8 mouse cellular contexts compared by ENCODE assay signal in the genomic region with DNA sequence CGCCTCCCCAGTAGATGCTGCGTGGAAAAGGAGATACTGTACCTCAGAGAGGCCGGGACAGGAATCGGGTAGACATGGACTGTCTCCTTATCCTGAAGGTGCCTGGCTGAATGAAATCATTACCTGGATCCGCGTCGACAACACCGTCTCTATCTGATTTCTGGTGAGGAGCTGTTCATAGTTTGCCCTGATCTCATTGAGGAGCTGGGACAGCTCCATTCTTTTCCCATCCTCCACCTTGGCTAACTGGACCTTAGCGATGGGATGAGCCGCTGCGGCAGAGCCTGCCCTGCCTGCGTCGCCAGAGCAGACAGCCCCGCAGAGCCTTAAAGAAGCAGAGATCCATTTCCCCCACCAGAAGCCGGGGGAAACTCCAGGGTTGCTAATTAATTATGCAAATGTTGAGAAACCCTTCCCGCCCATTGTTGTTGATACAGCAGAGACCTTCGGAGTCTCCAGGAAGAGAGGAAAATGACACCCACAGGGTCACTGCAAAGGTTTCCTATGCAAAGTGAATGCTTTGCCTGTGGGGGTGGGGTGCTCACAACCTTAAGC. TPM values are rescaled to one million over a fixed set of nuclear protein-coding genes. Genes with fewer than 3 reads are reported as not detected.
DNase-seq lines count a peak whose midpoint lies in the region; ATAC-seq and TF ChIP-seq lines count a peak whose summit lies in the region.

A gene (minus strand): TSS at position 266 of the 555 bp plus-strand sequence.

- no peaks in the 10 kb centered on the region for H3K9me3 ChIP-seq in lung, postnatal 0 days (ENCODE audit: low read length)
- H3K9me3 ChIP-seq in embryonic facial prominence, embryonic 12.5 days, result no peaks in the 10 kb centered on the region
- no peaks in the 10 kb centered on the region for H3K9me3 ChIP-seq in heart, postnatal 0 days (replicated peaks; ENCODE audit: control insufficient read depth, low read length)
- no peaks in the 10 kb centered on the region for H3K9me3 ChIP-seq in liver, embryonic 16.5 days (replicated peaks; ENCODE audit: control insufficient read depth, low read length)

- TF ChIP-seq CTCF in lung, postnatal 0 days (IDR thresholded peaks at IDR 0.05), result no peak
- TF ChIP-seq CTCF in heart, postnatal 0 days (IDR thresholded peaks at IDR 0.05; ENCODE audit: low read depth), result no peak

- no peak within 1 kb of the TSS for H3K27ac ChIP-seq in lung, postnatal 0 days (ENCODE audit: low read length)
- H3K27ac ChIP-seq in embryonic facial prominence, embryonic 12.5 days, result no peak within 1 kb of the TSS
- peak within 1 kb of the TSS; percentile 69 for H3K27ac ChIP-seq in heart, postnatal 0 days (ENCODE audit: low read depth)
- H3K27ac ChIP-seq in liver, embryonic 16.5 days (ENCODE audit: low read length), result no peak within 1 kb of the TSS

- H3K9ac ChIP-seq in lung, postnatal 0 days (replicated peaks; ENCODE audit: low read depth), result no peak within 1 kb of the TSS
- no peak within 1 kb of the TSS for H3K9ac ChIP-seq in embryonic facial prominence, embryonic 12.5 days
- peak within 1 kb of the TSS; percentile 54 for H3K9ac ChIP-seq in heart, postnatal 0 days (replicated peaks; ENCODE audit: low read depth, low read length)
- no peak within 1 kb of the TSS for H3K9ac ChIP-seq in liver, embryonic 16.5 days (ENCODE audit: low read depth, low read length)

- peak within 1 kb of the TSS; percentile 39 for H3K4me2 ChIP-seq in lung, postnatal 0 days (replicated peaks; ENCODE audit: low read depth, low read length)
- H3K4me2 ChIP-seq in embryonic facial prominence, embryonic 12.5 days (replicated peaks), result peak within 1 kb of the TSS; percentile 46
- peak within 1 kb of the TSS; percentile 69 for H3K4me2 ChIP-seq in heart, postnatal 0 days (ENCODE audit: low read depth, low read length)
- peak within 1 kb of the TSS; percentile 25 for H3K4me2 ChIP-seq in liver, embryonic 16.5 days (ENCODE audit: low read depth, low read length)

- WGBS in lung, postnatal 0 days, result 5% methylated on average over 17 of the region's 17 CpGs
- 4% methylated on average over 17 of the region's 17 CpGs for WGBS in embryonic facial prominence, embryonic 12.5 days
- WGBS in heart, postnatal 0 days, result 2% methylated on average over 17 of the region's 17 CpGs
- 12% methylated on average over 17 of the region's 17 CpGs for WGBS in liver, embryonic 16.5 days (ENCODE audit: insufficient replicate concordance)

- TF ChIP-seq EP300 in lung, postnatal 0 days (IDR thresholded peaks at IDR 0.05), result no peak
- no peak for TF ChIP-seq EP300 in heart, postnatal 0 days (IDR thresholded peaks at IDR 0.05; ENCODE audit: low read depth)

- 0 out of 2 replicates have a peak within 1 kb of the TSS, but pooled peaks have one; percentile 14 for H3K4me3 ChIP-seq in lung, postnatal 0 days (ENCODE audit: low read depth, low read length)
- peak within 1 kb of the TSS; percentile 21 for H3K4me3 ChIP-seq in embryonic facial prominence, embryonic 12.5 days
- H3K4me3 ChIP-seq in heart, postnatal 0 days (ENCODE audit: low read depth, low read length), result peak within 1 kb of the TSS; percentile 53
- peak within 1 kb of the TSS; percentile 7; the same call in 1 of the 2 replicates for H3K4me3 ChIP-seq in liver, embryonic 16.5 days (ENCODE audit: low read depth, low read length)

- no peaks in the 10 kb centered on the region for H3K4me1 ChIP-seq in lung, postnatal 0 days (ENCODE audit: insufficient read depth, low read depth, low read length)
- peaks cover 7% of the 10 kb centered on the region; the same call in 1 of the 2 replicates for H3K4me1 ChIP-seq in embryonic facial prominence, embryonic 12.5 days
- peaks cover 3% of the 10 kb centered on the region; the same call in 1 of the 2 replicates for H3K4me1 ChIP-seq in heart, postnatal 0 days (ENCODE audit: control insufficient read depth, insufficient read depth)
- H3K4me1 ChIP-seq in liver, embryonic 16.5 days (ENCODE audit: control insufficient read depth, low read depth, low read length), result no peaks in the 10 kb centered on the region

- H3K27me3 ChIP-seq in lung, postnatal 0 days (replicated peaks; ENCODE audit: insufficient read depth, low read length), result no peaks in the 10 kb centered on the region
- H3K27me3 ChIP-seq in embryonic facial prominence, embryonic 12.5 days, result no peaks in the 10 kb centered on the region
- H3K27me3 ChIP-seq in heart, postnatal 0 days (ENCODE audit: control insufficient read depth, insufficient read depth, low read length), result no peaks in the 10 kb centered on the region
- H3K27me3 ChIP-seq in liver, embryonic 16.5 days (ENCODE audit: control insufficient read depth, insufficient read depth, low read depth, low read length), result no peaks in the 10 kb centered on the region; the same call in 1 of the 2 replicates
- no peaks in the 10 kb centered on the region for H3K27me3 ChIP-seq in splenic B cell, adult 2 months (ENCODE audit: control insufficient read depth, insufficient read depth, low read length, poor library complexity, severe bottlenecking)

- ATAC-seq in lung, postnatal 0 days, result no peak
- ATAC-seq in embryonic facial prominence, embryonic 12.5 days (ENCODE audit: insufficient number of reproducible peaks, insufficient read depth, low FRiP score, low TSS enrichment), result no peak
- peak; percentile 70 for ATAC-seq in heart, postnatal 0 days (ENCODE audit: insufficient read depth, low read depth)
- ATAC-seq in liver, embryonic 16.5 days (ENCODE audit: low read depth), result no peak

- DNase-seq in lung, postnatal 0 days (ENCODE audit: low spot score), result no peak
- DNase-seq in lung, postnatal 25 days (ENCODE audit: low spot score), result no peak
- DNase-seq in heart, postnatal 0 days (ENCODE audit: low spot score), result no peak
- DNase-seq in kidney, postnatal 4 days, result peak; percentile 30 to 38
- DNase-seq in splenic B cell, adult 2 months (ENCODE audit: low read depth, low spot score), result peak; percentile 75
- DNase-seq in spleen, adult 12 weeks (ENCODE audit: low spot score), result no peak

- H3K36me3 ChIP-seq in lung, postnatal 0 days (ENCODE audit: insufficient read depth, low read length), result no peaks in the 10 kb centered on the region
- no peaks in the 10 kb centered on the region for H3K36me3 ChIP-seq in embryonic facial prominence, embryonic 12.5 days
- H3K36me3 ChIP-seq in heart, postnatal 0 days (replicated peaks; ENCODE audit: control insufficient read depth, insufficient read depth, low read length), result no peaks in the 10 kb centered on the region
- no peaks in the 10 kb centered on the region for H3K36me3 ChIP-seq in liver, embryonic 16.5 days (ENCODE audit: control insufficient read depth, insufficient read depth)
- no peaks in the 10 kb centered on the region for H3K36me3 ChIP-seq in splenic B cell, adult 2 months (ENCODE audit: control insufficient read depth, insufficient read depth, low read length, poor library complexity, severe bottlenecking)

RNA-seq across cellular contexts. Expression of the gene that starts here (rescaled TPM):
- polyA plus RNA-seq in lung, postnatal 0 days (2015; fragmentation: Nextera tagmentation; extraction: Ambion mirVana), result 0.40 and 0.44 TPM in 2 replicates
- polyA plus RNA-seq in embryonic facial prominence, embryonic 12.5 days (2016; fragmentation: Nextera tagmentation; extraction: Ambion mirVana), result 0.38 and 0.58 TPM in 2 replicates
- 4.5 and 5.7 TPM in 2 replicates for total RNA-seq in heart, postnatal 0 days (2014; rRNA removed; ENCODE audit: low replicate concordance)
- polyA plus RNA-seq in heart, postnatal 0 days (2015; fragmentation: Nextera tagmentation; extraction: Ambion mirVana), result 6.9 and 7.9 TPM in 2 replicates
- 0.13 and 0.31 TPM in 2 replicates for polyA plus RNA-seq in liver, embryonic 16.5 days (2015; fragmentation: Nextera tagmentation; extraction: Ambion mirVana)

Comparison
In these comparisons a context has a peak if more than half of its experiments do, and no peak if none do; other contexts are left out.
1. DNase-seq: peak in kidney, postnatal 4 days (2 of 2) and splenic B cell, adult 2 months (single experiment); none in lung, postnatal 0 days (single experiment), lung, postnatal 25 days (single experiment), heart, postnatal 0 days (single experiment) and spleen, adult 12 weeks (single experiment).
2. Peak in every context shown above with its lines, with median percentiles within 50 percentile points of each other: H3K4me2 ChIP-seq and H3K4me3 ChIP-seq.